Mouse (Mus musculus): ENCODE measurements around the gene Fsd1l.

DNA sequence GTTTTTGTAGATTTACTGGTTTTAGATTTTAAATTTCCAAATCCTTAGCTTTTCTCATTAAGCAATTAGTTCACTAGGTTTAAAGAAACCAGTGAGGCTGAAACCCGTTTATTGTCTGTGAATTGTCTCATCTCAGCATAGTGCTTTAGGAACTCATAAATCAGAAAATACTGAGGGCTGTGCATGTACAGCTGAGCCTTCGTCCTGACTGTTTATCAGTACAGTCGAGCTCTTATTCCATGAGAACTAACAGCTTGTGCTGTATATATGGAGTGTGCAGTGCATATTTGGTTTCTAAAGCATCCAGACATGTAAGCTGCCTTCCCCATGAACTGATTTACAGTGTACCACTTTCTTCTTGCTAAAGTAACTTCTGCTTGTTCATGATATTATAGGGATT lies 26.8 kb downstream of the Fsd1l start:
- no peak for TF ChIP-seq CTCF (conservative IDR thresholded peaks at IDR 0.05; ENCODE audit: insufficient read depth, insufficient read length, low read depth, low read length)
- no peak for TF ChIP-seq POLR2A (IDR thresholded peaks at IDR 0.05; ENCODE audit: low read depth, low read length)
